Mouse (Mus musculus) activated CD4-positive, CD25-positive, alpha-beta regulatory T cell (primary cell): ENCODE results near the gene Hecw1. TPM values are rescaled to one million over a fixed set of nuclear protein-coding genes. Genes with fewer than 3 reads are reported as not detected.

Experiments
- polyA plus RNA-seq, 2 experiments: library from polyadenylated mRNA; unstranded; fragments of 100-300 nt; shearing (Covaris generic); gene quantifications; one replicate each; pipeline ENCODE4 v1.2.1; 2017

The Hecw1 gene
- 1 to 10 TPM in 1 of 2 experiments, under 1 TPM in 1; 0.13 to 1.3 TPM for polyA plus RNA-seq

GRCm38 (mm10) chr13:14522906-14523269, at the start of gene Hecw1:
Gene Hecw1, minus strand, starts transcription at chr13:14523228.

Other genes with a start within 250 kb of the Hecw1 start
- gene Mrpl32, start 89.9 kb upstream of the Hecw1 start, polyA plus RNA-seq, result 100 to 1,000 TPM in 1 of 2 experiments, 10 to 100 TPM in 1; 99.4 to 110 TPM
- gene Psma2, start 90.0 kb upstream of the Hecw1 start, polyA plus RNA-seq, result 100 to 1,000 TPM; 305 to 332 TPM
- 10 to 100 TPM in 1 of 2 experiments, 1 to 10 TPM in 1; 9.1 to 15.6 TPM for gene AW209491, start 106.9 kb upstream of the Hecw1 start, polyA plus RNA-seq